Mouse (Mus musculus) cerebellum, adult 9-11 months (tissue): ENCODE results near the gene Fem1a.

ENCODE experiments used
- DNase-seq: peaks from one replicate; pipeline ENCODE4 v3.0.0; 2022

Gene Fem1a

DNA sequence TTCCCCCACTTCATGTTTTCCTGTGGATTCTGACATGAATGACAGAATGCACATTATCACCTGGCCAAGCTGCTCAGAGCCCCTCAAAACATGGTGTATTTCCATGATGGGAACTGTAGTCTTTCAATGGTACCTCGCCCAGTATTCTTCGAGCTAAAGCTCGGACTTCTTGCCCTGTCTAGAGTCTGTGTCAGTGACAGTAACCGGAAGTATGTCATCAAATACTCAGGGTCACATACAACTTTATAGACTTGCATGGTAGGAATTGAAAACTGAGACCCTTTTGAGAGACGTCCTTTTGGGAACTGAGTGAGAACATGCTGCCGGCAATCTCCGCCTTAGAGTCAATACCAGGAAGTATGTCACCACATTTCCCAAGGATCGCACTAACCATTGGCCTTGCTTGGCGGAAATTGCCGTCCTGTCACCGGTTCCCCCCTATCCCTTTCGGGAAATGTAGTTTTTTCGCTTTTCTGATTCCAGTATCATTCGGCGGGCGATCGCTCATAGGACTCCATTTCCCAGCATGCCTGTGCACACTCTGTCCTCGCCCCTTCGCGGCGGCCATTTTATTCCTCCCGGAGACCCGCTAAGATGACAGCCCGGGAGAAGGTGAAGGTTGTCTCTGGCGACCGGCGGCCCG lies at the start of gene Fem1a:
Gene Fem1a (plus strand): TSS at position 572 of the 643 bp plus-strand sequence.
- peak; percentile 98 for DNase-seq

- no peak for DNase-seq
Observed at GRCm38 (mm10) chr17:56206986-56207674, 49.5 kb upstream of the Fem1a start.

GRCm38 (mm10) chr17:56207963-56208530 lies 48.6 kb upstream of the Fem1a start:
- DNase-seq = no peak

GRCm38 (mm10) chr17:56208821-56209220 lies 47.8 kb upstream of the Fem1a start:
- DNase-seq = no peak

GRCm38 (mm10) chr17:56211090-56211489 lies 45.5 kb upstream of the Fem1a start:
- no peak for DNase-seq

- no peak for DNase-seq
Observed at GRCm38 (mm10) chr17:56212676-56213075, 43.9 kb upstream of the Fem1a start.

DNA sequence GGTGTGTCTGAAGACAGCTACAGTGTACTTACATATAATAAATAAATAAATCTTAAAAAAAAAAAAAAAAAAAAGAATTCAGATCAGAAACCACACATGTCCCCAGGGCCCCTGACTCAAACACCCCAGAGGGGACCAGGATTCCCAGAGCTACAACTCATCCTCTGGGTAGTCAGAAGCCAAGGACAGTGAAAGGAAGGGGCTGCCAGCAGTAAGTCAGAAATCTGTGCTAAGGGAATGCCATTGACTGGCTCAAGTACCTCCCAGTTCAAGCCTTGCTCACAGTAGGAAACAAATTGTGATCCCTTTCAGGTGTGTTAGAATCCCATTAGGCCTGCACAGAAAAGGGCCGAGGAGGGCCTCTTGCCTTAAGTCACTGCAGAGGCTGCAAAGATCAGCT lies 42.4 kb upstream of the Fem1a start:
- DNase-seq = no peak

- peak; percentile 68 for DNase-seq
Observed at GRCm38 (mm10) chr17:56217670-56218069, 38.9 kb upstream of the Fem1a start.

GRCm38 (mm10) chr17:56218377-56219191 lies 38.0 kb upstream of the Fem1a start, which contains the start of gene Dpp9:
TSS of gene Dpp9 (minus strand) at chr17:56218905.
- DNase-seq = peak; percentile 97

GRCm38 (mm10) chr17:56219251-56219650 lies 37.4 kb upstream of the Fem1a start:
- DNase-seq = no peak

- DNase-seq = no peak
Observed at GRCm38 (mm10) chr17:56219805-56220204, 36.8 kb upstream of the Fem1a start.

DNA sequence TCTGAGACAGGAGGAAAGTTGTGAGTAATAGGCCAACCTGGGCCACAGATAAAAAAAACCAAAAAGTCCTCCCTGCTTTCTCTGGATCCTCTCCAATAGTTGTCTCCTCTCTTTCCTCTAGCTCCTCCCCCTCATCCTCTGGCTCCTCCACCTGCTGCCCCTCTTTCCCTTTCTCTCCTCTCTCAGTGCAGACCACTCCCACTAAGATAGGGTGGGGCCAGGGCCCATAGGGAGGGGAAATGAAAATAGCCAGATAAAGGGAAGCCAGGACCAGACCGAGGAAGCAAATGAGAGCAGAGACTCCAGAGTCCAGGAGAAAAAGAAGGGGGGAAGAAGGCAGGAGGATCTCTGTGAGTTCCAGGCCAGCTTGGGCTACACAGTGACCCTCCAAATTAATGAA lies 31.7 kb upstream of the Fem1a start:
- DNase-seq = no peak

DNA sequence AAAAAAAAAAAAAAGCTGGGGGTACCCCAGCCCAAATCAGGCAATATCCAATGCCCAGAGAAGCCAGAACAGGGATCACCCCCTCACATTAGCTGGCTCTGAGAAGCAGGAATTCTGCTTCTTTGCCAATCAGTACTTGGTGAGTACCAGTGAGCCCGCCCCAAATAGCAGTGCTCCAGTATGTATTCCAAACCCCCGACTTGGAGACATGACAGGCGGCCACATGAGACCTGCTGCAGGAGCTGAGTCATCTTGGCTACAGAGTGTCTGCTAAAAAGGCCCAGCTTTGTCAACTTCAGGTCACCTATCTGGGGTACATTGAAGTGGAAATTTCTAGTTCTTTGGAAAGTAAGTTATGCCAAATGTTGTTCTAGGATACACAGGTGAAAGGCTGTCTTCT lies 30.0 kb upstream of the Fem1a start:
- no peak for DNase-seq

DNA sequence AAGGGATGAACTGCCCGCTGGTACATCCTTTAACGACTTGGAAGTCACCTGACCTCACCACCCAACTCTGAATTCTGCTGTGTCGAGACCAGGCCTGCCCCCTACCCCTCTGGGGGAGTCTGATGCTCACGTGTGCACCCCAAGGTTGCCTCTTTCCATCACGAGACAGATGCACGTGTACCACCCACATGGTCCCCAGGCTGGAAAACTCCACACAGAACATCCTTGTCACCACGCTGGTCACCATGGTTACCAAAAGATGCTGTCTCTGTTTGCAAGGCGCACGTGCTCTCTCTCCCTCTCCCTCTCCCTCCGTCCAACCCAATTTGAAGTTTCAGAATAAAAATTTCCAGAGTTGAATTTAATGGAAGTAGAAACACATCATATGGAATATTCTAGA lies 26.7 kb upstream of the Fem1a start:
- no peak for DNase-seq

DNA sequence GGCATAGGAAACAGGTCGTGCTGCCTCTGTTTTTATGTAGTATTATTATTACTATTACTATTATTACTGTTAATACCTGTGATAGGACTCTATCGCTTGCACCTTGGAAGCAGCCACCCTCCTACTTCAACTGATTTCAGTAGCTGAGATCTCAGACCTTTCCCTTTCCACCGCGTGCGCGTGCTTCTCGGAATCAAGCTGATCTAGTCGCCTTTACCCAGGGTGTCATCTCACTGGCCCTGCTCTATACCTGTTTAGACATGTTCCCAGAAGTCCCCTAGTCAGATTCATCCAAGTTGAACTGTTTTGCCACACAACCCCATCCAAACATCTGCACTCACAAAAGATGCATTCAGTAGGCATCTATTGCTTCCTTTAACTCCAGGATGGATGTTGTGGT lies 23.2 kb upstream of the Fem1a start:
- no peak for DNase-seq

GRCm38 (mm10) chr17:56233818-56234469 lies 22.7 kb upstream of the Fem1a start:
- DNase-seq = peak; percentile 95

GRCm38 (mm10) chr17:56241541-56242401 lies 14.8 kb upstream of the Fem1a start:
- peak; percentile 92 for DNase-seq

DNA sequence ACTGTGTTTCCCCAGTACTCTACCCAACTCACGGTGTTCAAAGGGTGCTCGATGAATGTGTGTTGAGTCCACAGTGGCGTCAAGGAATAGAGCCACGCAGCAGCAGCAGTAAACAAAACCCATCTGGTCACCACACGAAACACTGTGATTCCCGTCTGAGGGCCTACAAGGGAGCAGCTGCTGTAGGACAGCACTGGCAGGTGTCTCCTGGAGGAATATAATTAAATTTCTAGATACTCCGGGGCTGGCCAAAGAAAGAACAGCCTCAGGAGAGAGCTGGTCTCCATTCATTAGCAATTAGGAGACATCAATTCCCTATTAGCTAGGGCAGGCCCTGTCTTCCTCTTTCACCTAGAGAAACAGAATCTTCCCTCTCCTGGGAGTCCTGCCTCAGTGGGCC lies 11.0 kb upstream of the Fem1a start:
- DNase-seq = no peak

GRCm38 (mm10) chr17:56251136-56251829 lies 5.3 kb upstream of the Fem1a start:
- DNase-seq = peak; percentile 61

DNA sequence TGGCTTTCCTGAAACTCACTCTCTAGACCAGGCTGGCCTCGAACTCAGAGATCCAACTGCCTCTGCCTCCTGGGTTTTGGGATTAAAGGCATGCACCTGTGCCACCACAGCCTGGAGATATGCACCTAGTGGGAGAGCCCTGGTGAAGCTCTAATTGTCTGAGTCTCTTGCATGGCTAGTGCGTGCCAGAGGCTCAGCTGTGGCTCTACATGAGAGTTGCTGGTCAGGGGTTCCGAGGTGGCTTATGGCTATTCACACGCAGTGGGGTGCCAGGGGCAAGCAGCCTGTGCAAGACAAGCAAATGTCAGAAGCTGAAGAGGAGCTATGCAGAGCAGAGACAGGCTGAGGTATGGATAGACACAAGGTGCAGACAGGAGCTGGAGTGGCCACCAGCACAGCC lies 1.9 kb upstream of the Fem1a start:
- DNase-seq = peak; percentile 70

- DNase-seq = peak; percentile 82
Observed at GRCm38 (mm10) chr17:56255429-56255828, 1.2 kb upstream of the Fem1a start.
